Mouse (Mus musculus): Measurements from ENCODE around the gene Defb45. TPM values are rescaled to one million over a fixed set of nuclear protein-coding genes. Genes with fewer than 3 reads are reported as not detected.

Defb45 gene
- total RNA-seq (2017): not detected in 2 replicates

- ATAC-seq (ENCODE audit: extremely low read depth, insufficient number of reproducible peaks, low FRiP score, poor library complexity, severe bottlenecking): no peak
Measured at GRCm38 (mm10) chr2:152599299-152599698, at the start of gene Defb45. Gene Defb45 (minus strand): TSS chr2:152599399.

DNA sequence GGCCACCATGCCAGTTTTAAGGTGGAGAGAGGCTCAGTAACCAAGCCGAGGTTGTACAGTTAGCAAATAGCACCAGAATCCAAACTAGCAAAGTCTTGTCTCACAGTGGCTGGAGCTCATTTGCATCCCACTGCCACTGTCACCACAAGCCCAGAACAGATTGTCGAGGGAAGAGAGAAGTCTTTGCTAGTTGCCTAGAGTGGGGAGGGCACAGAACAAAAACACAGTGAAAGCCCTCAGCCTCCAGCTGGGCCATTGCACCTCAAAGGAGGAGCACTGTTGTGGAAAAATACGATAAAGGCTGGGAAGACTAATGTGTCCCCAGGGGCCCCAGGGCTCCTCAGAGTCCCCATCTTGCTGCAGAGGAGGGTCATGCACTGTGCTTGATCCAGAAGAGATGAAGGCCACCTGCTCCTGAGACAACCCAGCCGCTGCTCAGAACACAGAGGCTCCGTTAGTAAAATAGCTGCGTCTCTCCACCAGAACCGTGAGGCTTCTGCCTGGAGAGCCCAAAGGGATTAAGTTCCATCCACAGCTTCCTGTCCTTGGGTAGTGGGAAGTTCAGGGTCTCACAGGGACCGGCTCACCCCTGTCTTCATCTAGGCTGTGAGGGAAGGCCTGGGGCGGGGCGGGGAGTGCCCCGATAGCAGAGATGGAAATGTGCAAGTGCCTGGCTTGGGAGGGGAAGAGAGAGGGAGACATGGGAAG is 40.4 kb upstream of the Defb45 start:
- no peak for ATAC-seq (ENCODE audit: extremely low read depth, insufficient number of reproducible peaks, low FRiP score, poor library complexity, severe bottlenecking)

DNA sequence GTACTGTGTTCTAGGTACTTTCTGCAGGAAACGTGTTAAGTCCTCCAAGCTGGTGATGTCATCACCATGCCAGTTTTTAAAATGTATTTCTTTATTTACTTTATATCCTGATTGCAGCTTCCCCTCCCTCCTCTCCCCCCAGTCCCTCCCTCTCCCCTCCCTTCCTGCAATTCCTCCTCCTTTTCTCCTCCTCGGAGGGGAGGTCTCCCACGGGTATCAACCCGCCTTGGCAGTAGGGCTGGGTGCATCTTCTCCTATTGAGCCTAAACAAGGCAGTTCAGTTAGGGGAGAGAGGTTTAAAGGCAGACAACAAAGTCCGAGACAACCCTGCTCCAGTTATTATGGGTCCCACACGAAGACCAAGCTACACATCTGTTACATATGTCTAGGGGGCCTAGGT is 39.7 kb upstream of the Defb45 start:
- ATAC-seq (ENCODE audit: extremely low read depth, insufficient number of reproducible peaks, low FRiP score, poor library complexity, severe bottlenecking): no peak

DNA sequence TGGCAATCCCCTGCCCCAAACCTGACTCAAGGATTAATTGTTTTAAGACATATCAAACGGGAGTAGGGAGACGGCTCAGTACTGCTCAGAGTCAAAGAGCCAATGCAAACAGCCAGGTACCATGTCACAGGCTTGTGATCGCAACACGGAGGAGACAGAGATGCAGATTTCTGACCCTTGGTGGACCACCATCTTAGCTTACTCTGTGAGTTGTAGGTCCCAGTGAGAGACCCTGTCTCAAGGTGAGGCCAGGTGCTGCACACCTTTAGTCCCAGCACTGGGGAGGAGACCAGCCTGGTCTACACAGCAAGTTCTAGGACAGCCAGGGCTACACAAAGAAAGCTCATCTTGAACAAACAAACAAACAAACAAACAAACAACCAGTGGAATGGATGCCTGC is 38.2 kb upstream of the Defb45 start:
- ATAC-seq (ENCODE audit: extremely low read depth, insufficient number of reproducible peaks, low FRiP score, poor library complexity, severe bottlenecking): no peak

DNA sequence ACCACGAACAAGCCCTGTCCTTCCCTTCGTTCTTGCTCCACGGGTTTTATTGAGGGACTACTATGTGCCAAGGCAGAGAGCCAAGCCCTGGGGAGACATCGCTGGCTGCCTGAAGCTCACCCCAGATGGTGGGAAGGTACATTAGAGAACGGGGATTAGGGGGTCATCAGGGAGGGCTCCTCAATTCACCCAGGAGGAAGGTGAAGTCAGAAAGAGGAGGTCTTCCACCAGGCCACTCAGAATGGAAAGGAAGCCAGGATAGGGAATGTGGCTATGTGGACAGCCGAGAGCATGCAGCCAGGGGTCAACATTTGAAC is 37.8 kb upstream of the Defb45 start:
- no peak for ATAC-seq (ENCODE audit: extremely low read depth, insufficient number of reproducible peaks, low FRiP score, poor library complexity, severe bottlenecking)

DNA sequence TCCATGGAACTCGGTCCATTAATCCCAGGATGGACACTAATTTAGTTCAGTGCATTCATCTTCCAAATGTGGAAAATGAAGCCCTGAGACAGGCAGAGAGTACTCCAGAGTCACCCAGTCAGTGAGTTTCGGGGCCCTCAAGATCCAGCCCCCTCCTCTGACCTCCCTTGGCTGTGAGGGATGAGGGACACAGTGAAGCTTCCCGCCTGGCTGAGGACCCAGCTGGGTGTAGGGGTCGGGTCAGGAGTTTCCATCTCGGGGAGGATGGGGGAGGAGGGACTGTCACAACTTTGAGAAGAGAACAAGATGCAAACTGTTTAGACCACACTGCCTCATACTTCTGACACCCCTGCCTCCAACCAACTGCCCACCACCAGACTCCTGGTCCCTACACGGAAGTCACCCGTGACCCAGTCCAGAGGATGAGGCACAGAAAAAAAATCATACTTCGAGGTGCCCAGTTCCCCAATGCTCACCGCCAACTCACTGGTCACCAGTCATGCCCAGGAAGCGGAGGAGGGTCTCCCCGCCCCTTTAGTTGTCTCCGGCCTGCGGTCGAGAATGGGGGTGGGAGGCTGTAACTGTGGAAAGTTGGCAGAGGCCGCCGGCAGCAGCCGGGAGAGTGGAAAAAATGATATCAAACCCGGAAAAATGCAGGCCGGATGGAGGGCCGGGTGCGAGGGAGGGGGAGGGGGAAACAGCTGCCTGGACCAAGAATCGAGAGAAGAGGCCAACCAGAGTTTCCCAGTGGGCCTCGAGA is 37.2 kb upstream of the Defb45 start:
- no peak for ATAC-seq (ENCODE audit: extremely low read depth, insufficient number of reproducible peaks, low FRiP score, poor library complexity, severe bottlenecking)

GRCm38 (mm10) chr2:152634311-152634710 is 35.1 kb upstream of the Defb45 start:
- no peak for ATAC-seq (ENCODE audit: extremely low read depth, insufficient number of reproducible peaks, low FRiP score, poor library complexity, severe bottlenecking)

GRCm38 (mm10) chr2:152633334-152633733 is 34.1 kb upstream of the Defb45 start:
- ATAC-seq (ENCODE audit: extremely low read depth, insufficient number of reproducible peaks, low FRiP score, poor library complexity, severe bottlenecking): no peak

DNA sequence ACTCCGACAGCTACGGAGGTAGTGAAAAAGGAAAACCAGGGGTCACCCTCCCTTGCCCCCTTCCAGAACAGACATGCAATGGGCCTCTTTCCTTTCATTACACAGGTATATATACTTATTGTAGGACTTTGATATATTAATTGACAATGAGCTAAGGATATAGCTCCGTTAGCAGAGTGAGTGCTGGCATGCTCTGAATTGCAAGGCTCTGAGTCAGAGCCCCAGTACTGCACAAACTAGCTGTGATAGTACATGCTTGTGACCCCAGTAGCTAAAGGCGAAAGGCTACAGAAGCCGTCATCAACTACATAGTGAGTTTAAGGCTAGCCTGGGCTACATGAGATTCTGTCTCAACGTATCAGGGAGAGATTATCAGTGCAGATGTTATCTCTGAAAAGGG is 30.7 kb upstream of the Defb45 start:
- no peak for ATAC-seq (ENCODE audit: extremely low read depth, insufficient number of reproducible peaks, low FRiP score, poor library complexity, severe bottlenecking)

- ATAC-seq (ENCODE audit: extremely low read depth, insufficient number of reproducible peaks, low FRiP score, poor library complexity, severe bottlenecking): no peak
Measured at GRCm38 (mm10) chr2:152629239-152629638, 30.0 kb upstream of the Defb45 start.

DNA sequence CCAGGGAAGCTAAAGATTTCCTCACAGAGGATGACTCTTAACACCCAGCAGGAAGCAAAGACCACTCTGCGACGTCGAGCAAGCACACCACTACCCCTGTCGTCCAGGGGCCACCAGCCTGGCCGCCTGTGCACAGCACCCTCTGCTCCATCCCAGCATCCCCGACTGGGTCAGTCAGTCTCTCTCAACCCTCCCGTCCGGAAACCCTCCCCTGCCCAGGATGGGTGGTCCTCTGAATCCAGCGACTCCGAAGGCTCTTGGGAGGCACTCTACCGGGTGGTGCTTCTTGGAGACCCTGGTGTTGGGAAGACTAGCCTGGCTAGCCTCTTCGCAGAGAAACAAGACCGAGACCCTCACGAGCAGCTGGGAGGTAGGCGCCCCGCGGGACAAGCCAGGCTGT is 28.9 kb upstream of the Defb45 start:
- ATAC-seq (ENCODE audit: extremely low read depth, insufficient number of reproducible peaks, low FRiP score, poor library complexity, severe bottlenecking): no peak

DNA sequence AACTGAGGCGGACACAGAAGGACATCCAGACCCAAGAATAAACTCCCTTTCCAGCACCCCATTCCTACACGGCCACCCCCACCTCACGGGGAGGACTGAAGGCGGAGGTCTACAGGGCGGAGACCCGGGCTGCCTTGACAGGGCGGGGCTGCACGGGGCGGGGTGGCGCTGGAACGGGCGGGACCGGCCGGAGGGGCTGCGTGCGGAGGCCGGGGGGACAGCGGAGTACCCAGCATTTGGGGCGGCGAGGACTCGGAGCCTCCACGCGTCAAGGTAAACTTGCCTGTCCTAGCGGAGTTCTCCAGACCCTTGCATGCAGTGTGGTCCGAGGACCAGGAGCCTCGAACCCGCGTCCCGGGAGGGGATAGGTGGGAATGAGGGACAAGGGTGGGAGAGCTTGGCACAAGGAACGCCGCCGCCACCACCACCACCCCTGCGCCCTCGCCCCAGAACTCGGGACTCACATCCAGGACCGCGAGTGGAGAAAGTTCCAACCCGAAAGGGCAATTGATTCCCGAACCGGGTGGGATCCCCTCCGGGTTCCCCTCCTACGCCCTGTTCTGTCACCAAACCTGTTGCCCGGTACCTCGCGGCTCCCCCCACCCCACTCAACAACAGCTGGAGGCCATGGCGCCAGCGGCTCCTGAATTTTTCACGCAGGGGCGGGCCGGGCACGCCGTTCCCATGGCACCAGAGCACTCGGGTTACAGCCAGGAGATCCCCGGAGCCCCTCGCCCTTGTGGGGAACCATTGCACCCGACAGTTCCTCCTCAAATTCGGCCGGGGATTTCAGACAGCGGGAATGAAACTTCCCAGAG is 27.8 kb upstream of the Defb45 start, which contains the start of gene Rem1:
TSS of gene Rem1 (plus strand) at position 178 of the 818 bp plus-strand sequence.
- no peak for ATAC-seq (ENCODE audit: extremely low read depth, insufficient number of reproducible peaks, low FRiP score, poor library complexity, severe bottlenecking)

DNA sequence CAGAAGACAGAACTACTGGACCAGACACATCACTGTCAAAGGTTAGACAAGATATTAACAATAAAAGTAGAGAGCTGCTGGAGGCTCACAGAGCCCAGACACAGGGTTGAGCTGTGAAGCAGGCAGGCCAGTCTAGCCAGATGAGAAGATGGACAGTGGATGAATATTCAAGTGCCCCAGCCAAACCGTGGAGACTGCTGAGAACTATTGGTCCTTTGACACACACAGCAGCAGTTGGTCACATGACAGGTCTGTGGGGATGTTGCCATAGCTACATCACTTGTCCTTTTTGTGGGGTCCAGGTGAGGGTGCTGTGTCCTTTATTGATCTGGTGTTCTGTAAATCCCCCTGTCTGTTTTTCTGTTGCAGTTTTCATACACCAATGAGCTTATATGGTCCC is 26.1 kb upstream of the Defb45 start:
- no peak for ATAC-seq (ENCODE audit: extremely low read depth, insufficient number of reproducible peaks, low FRiP score, poor library complexity, severe bottlenecking)

DNA sequence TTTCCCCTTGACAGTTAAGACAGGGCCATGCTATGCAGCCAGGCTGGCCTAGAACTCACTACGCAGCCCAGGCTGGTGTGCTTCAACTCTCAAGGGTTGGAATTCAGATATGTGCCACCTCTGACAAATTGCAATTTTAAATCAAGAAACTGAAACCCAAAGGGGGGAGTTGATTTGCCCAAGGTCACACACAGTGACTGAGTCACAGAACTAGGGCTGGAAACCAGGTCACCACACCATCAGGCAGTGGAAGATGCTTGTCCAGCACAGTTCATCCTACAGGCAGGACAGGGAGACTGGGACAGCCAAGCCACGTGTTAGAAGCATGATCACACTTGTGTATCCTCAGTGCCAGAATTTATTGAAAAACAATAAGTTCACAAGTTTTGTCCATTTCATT is 25.4 kb upstream of the Defb45 start:
- ATAC-seq (ENCODE audit: extremely low read depth, insufficient number of reproducible peaks, low FRiP score, poor library complexity, severe bottlenecking): no peak

DNA sequence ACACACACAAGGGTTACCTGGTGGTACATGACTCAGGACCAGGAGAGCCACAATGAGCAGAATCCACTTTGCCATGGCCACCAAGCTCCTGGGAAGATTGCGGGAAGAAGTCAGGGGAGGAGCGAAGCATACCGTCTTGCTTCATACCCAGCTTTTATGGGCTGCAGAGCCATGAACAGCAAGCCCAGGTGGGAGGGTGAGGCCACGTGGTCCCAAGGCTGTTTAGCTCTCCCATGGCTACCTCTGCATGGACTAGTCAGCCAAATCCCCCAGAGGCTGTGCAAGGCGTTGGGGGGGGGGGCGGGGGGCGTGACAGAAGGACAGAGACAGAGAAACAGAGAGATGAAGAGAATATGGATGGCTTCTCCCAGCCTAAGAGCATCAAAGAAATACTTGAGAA is 23.8 kb upstream of the Defb45 start, which contains the start of gene Defb25:
TSS of gene Defb25 (minus strand) at position 101 of the 400 bp plus-strand sequence.
- no peak for ATAC-seq (ENCODE audit: extremely low read depth, insufficient number of reproducible peaks, low FRiP score, poor library complexity, severe bottlenecking)

- ATAC-seq (ENCODE audit: extremely low read depth, insufficient number of reproducible peaks, low FRiP score, poor library complexity, severe bottlenecking): no peak
Measured at GRCm38 (mm10) chr2:152622151-152622550, 23.0 kb upstream of the Defb45 start.

GRCm38 (mm10) chr2:152620367-152621134 is 21.4 kb upstream of the Defb45 start:
- no peak for ATAC-seq (ENCODE audit: extremely low read depth, insufficient number of reproducible peaks, low FRiP score, poor library complexity, severe bottlenecking)

- ATAC-seq (ENCODE audit: extremely low read depth, insufficient number of reproducible peaks, low FRiP score, poor library complexity, severe bottlenecking): no peak
Measured at GRCm38 (mm10) chr2:152617374-152617773, 18.2 kb upstream of the Defb45 start.

DNA sequence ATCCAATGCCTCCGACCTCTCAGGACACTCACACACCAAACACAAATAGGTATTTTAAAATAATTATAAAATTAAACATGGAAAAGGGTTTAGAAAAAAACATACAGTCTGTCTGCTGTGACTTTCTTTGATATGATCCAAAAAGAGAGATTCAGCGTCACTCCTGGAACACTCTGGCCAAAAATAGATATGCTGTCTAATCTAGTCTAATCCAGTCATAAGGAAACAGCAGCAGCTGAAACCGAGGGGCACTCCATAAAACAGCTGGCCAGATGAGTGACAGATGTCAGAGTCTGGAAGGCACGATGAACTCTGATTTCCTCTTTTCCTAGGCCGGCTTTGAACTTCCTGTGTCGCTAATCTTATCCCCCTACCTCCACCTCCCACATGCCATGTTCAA is 17.3 kb upstream of the Defb45 start:
- ATAC-seq (ENCODE audit: extremely low read depth, insufficient number of reproducible peaks, low FRiP score, poor library complexity, severe bottlenecking): no peak

Measured in neutrophil, adult 5-6 weeks (primary cell).